Mouse (Mus musculus): ENCODE results near the gene Tmco5. TPM values are rescaled to one million over a fixed set of nuclear protein-coding genes. Genes with fewer than 3 reads are reported as not detected.

Gene Tmco5
- total RNA-seq (2017), result not detected in 2 replicates

GRCm38 (mm10) chr2:116878391-116878790 lies at the start of gene Tmco5:
TSS of gene Tmco5 (plus strand) at chr2:116878691.
- ATAC-seq (replicated peaks in 1 of 2; ENCODE audit: insufficient read depth in 1 of 2, low FRiP score in 2 of 2, low TSS enrichment in 1 of 2, low read depth in 1 of 2, poor library complexity in 2 of 2, severe bottlenecking in 2 of 2), result no peak

- ATAC-seq (replicated peaks in 1 of 2; ENCODE audit: insufficient read depth in 1 of 2, low FRiP score in 2 of 2, low TSS enrichment in 1 of 2, low read depth in 1 of 2, poor library complexity in 2 of 2, severe bottlenecking in 2 of 2), result no peak
Observed at GRCm38 (mm10) chr2:116831863-116832262, 46.6 kb upstream of the Tmco5 start.

DNA sequence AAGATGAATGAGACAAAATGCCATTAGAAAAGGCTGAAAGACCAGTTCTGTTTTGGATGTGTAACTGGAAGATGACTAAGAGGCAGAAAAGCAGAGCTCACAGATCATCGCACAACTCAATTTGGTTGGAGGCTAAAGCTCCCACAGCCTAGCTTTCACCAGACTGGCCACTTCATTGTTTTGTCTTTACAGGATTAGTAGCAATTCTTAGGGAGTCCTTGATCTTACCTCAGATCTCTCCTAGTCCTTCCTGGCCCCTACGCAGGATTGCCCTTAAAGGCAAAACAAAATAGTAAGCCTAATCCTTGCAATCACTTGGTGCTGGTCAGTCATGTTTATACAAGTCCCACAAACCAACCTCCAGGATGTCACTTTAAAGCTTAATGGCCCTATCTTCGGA lies 40.7 kb upstream of the Tmco5 start:
- no peak for ATAC-seq (replicated peaks in 1 of 2; ENCODE audit: insufficient read depth in 1 of 2, low FRiP score in 2 of 2, low TSS enrichment in 1 of 2, low read depth in 1 of 2, poor library complexity in 2 of 2, severe bottlenecking in 2 of 2)

DNA sequence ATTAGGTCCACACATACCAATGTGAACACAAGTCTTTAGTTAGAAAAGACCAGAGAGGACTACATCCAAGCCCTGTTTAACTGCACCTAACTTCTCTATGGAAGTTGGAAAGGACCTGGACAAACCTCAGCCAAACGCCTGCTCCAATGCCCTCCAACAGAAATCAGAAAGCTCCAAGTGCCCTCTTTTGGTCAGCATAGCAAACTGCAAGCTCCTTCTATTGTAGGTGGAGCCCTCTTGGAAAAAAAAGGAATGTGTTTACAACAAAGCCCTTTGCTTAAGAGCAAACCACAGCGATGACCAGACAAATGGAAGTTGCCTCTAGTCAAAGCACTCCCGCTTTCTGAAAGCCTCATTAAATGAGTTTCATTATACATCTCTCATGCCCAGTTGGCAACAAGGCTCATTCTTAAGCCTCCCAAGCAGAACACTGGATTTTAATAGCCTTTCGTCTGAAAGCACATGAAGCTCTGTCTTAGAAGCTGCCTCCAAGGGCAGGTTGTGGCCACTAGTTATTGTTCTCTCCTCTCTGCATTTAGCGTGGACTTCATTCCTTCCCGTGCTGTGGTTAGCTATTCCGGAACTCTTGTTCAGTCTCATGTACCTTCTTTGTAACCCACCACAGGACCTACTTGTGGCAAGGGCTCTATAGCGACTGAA lies 39.8 kb upstream of the Tmco5 start:
- ATAC-seq (replicated peaks in 1 of 2; ENCODE audit: insufficient read depth in 1 of 2, low FRiP score in 2 of 2, low TSS enrichment in 1 of 2, low read depth in 1 of 2, poor library complexity in 2 of 2, severe bottlenecking in 2 of 2), result peak; percentile 59 to 66

DNA sequence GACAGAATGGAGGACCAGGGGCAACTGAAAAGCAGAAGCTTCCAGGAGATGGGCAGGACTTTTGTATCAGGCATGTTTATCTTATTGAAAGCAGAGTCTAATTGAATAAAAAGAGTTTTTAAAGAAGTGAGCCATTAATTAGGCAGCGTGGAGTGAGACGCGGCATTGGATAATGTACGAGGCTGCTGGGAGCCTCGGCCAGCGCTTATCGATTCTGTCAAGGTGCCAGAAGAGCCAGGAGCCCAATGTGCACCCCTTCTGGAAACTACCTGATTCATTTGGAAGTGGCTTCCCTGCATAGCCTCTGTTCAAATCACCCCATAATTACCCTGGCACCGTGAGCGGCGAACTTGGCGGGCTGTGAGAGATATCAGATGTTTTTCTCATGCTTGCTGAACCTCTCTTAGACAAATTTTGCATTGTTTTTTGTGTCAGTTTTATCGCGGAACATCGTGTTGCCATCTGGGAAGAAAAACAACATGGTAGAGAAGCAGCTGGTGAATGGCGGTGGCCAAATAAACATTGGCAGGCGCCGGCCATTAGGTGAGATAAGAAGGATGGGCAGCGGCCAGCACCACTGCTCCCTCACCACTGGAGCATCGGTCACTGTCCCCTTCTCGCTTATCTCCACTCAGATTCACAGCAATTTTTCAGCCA lies 28.4 kb upstream of the Tmco5 start:
- ATAC-seq (replicated peaks in 1 of 2; ENCODE audit: insufficient read depth in 1 of 2, low FRiP score in 2 of 2, low TSS enrichment in 1 of 2, low read depth in 1 of 2, poor library complexity in 2 of 2, severe bottlenecking in 2 of 2), result no peak

GRCm38 (mm10) chr2:116851356-116851755 lies 27.1 kb upstream of the Tmco5 start:
- ATAC-seq (replicated peaks in 1 of 2; ENCODE audit: insufficient read depth in 1 of 2, low FRiP score in 2 of 2, low TSS enrichment in 1 of 2, low read depth in 1 of 2, poor library complexity in 2 of 2, severe bottlenecking in 2 of 2), result no peak

- ATAC-seq (replicated peaks in 1 of 2; ENCODE audit: insufficient read depth in 1 of 2, low FRiP score in 2 of 2, low TSS enrichment in 1 of 2, low read depth in 1 of 2, poor library complexity in 2 of 2, severe bottlenecking in 2 of 2), result no peak
Observed at GRCm38 (mm10) chr2:116852249-116852648, 26.2 kb upstream of the Tmco5 start.

DNA sequence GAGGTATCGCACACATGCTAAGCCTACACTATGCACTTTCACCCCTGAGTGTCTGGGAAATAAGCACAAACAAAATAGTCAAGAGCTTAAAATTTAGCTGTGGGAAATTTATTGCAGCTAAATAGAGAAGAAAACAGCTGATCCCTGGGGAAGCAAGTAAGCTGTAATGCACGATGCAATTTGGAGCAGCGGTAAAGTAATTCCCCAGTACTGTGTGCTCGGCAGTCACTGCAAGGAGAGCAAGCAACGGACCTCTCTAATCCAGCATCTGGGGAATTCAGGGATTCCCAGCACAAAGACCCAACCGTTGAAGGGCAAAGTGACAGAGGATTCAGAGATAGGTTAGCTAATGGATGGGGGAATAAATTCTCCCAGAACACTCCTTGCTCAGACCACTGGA lies 19.8 kb upstream of the Tmco5 start:
- no peak for ATAC-seq (replicated peaks in 1 of 2; ENCODE audit: insufficient read depth in 1 of 2, low FRiP score in 2 of 2, low TSS enrichment in 1 of 2, low read depth in 1 of 2, poor library complexity in 2 of 2, severe bottlenecking in 2 of 2)

- no peak for ATAC-seq (replicated peaks in 1 of 2; ENCODE audit: insufficient read depth in 1 of 2, low FRiP score in 2 of 2, low TSS enrichment in 1 of 2, low read depth in 1 of 2, poor library complexity in 2 of 2, severe bottlenecking in 2 of 2)
Observed at GRCm38 (mm10) chr2:116876955-116877615, 1.4 kb upstream of the Tmco5 start.

DNA sequence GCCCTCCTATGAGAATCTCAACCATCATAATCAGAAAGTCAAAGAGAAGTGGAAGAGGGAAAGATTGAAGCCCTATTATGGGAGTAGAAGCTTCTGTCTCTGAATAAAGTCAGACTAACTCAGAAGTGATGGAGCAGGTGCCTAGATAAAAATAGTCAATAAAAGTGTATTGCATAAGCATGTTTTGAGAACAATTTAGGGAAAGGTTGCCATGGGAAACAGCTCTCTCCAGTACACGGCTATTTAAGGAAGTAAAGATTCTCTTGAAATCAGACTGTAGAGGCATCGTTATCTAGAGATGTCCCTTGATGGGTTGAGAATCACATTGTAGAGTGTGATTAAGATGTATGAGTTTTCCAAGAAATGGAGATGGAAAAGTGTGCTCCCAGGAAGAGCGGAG lies 1.2 kb downstream of the Tmco5 start:
- no peak for ATAC-seq (replicated peaks in 1 of 2; ENCODE audit: insufficient read depth in 1 of 2, low FRiP score in 2 of 2, low TSS enrichment in 1 of 2, low read depth in 1 of 2, poor library complexity in 2 of 2, severe bottlenecking in 2 of 2)

- 0 out of 4 replicates have a peak, but pooled peaks of 1 of the 2 experiments have one; percentile 14 for ATAC-seq (replicated peaks in 1 of 2; ENCODE audit: insufficient read depth in 1 of 2, low FRiP score in 2 of 2, low TSS enrichment in 1 of 2, low read depth in 1 of 2, poor library complexity in 2 of 2, severe bottlenecking in 2 of 2)
Observed at GRCm38 (mm10) chr2:116893316-116893987, 15.0 kb downstream of the Tmco5 start.

- peak; percentile 81 to 84 for ATAC-seq (replicated peaks in 1 of 2; ENCODE audit: insufficient read depth in 1 of 2, low FRiP score in 2 of 2, low TSS enrichment in 1 of 2, low read depth in 1 of 2, poor library complexity in 2 of 2, severe bottlenecking in 2 of 2)
Observed at GRCm38 (mm10) chr2:116893988-116894363, 15.5 kb downstream of the Tmco5 start.

DNA sequence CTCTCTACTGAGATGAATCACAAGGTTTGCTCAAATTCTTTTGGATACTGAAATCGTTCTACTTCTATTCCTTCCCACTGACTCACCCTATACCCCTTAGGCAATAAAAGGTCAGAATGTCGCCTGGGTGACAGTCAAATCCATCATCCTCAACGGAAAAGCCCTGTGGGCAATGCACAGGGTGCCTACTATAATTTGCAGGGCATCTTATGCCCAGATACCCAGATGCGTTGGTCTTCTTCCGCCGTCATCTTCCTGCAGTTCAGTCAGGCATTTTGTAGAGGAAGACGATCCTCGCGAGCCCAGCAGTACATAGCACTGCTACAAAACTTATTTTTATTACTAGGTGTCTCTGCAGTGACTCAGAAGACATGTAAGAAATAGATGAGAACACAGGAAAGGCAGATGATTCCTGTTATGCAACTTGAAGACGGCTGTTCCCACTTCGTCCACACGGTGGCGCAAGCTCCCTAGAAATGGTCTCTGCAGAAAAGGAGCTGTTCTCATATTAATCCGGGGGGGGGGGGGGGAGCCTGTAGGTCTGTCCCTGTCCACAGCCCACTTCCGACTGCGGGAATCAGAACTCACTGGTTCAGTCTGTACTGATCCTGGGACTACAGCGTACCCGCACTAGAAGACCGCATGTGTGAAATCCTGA lies 21.3 kb downstream of the Tmco5 start:
- peak; percentile 28 to 57; a peak in 3 of 4 replicates for ATAC-seq (replicated peaks in 1 of 2; ENCODE audit: insufficient read depth in 1 of 2, low FRiP score in 2 of 2, low TSS enrichment in 1 of 2, low read depth in 1 of 2, poor library complexity in 2 of 2, severe bottlenecking in 2 of 2)

DNA sequence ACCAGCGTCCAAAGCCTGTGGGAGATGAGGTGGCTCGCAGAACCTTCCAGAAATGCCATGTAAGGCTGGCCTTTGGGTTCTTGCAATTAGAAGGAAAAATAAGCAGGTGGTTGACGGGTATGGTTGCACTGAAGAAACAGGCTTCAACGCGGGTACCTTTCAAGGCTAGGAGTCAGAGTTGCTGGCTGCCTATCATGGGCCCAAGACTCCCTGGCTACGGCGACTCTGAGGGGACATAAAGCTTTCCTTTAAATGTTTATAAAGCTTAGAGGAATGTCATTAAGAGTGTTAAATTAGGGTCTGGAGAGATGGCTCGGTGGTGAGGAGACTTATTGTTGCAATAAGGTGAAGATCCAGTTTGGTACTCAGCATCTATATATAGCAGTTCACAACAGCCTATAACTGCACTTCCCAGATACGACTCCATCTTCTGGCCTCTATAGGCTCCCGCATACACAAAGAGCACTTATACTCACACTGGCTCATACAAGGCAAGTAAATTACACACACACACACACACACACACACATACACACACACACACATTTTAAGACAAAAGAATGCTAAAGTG lies 21.9 kb downstream of the Tmco5 start:
- ATAC-seq (replicated peaks in 1 of 2; ENCODE audit: insufficient read depth in 1 of 2, low FRiP score in 2 of 2, low TSS enrichment in 1 of 2, low read depth in 1 of 2, poor library complexity in 2 of 2, severe bottlenecking in 2 of 2), result no peak

DNA sequence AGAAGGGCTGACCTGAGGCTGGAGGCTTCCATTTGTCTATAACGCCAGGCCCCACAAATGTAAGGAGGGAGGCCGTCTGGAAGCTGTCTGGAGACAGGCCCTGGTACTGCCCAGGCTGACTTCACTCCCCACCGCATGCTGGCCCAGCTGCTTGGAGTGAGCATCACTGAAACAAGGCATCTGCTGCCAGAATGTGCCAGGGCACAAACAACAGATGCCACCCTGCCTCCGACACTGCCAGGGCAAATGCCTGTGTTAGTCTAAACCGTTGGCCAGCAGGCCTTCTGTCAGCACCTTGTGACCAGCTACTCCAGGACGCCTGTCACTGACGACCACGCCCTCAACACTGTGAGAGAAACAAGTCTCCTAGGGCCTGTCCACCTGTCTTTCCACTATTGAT lies 29.8 kb downstream of the Tmco5 start:
- ATAC-seq (replicated peaks in 1 of 2; ENCODE audit: insufficient read depth in 1 of 2, low FRiP score in 2 of 2, low TSS enrichment in 1 of 2, low read depth in 1 of 2, poor library complexity in 2 of 2, severe bottlenecking in 2 of 2), result no peak

GRCm38 (mm10) chr2:116912334-116913070 lies 34.0 kb downstream of the Tmco5 start:
- no peak for ATAC-seq (replicated peaks in 1 of 2; ENCODE audit: insufficient read depth in 1 of 2, low FRiP score in 2 of 2, low TSS enrichment in 1 of 2, low read depth in 1 of 2, poor library complexity in 2 of 2, severe bottlenecking in 2 of 2)

Measured in hematopoietic stem cell, adult 5-6 weeks (primary cell).